Mouse (Mus musculus): Measurements from ENCODE around the gene Epb41l4b.

DNA sequence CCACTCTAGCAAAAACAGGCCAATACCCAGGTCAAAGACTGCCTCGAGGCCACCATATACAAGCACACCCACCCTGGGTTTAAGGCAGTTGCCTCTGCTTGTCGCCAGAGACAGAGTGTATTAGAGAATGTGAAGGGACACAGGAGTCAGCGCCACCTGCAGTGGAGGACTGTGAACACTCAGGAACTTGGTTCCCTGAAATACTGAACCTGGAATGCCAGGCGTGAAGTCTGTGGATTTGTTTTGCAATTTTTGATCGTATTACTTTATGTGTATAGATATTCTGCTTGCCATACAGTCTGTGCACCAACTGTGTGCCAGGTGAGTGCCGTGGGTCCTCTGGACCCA is 5.2 kb downstream of the Epb41l4b start:
- peak; percentile 36; the same call in 1 of the 2 replicates for TF ChIP-seq CTCF (IDR thresholded peaks at IDR 0.05; ENCODE audit: low read depth)
- no peak for TF ChIP-seq EP300 (IDR thresholded peaks at IDR 0.05; ENCODE audit: low read depth)
